Mouse (Mus musculus) heart, adult 2 months (tissue): ENCODE measurements around the gene Pcsk6. TPM values are rescaled to one million over a fixed set of nuclear protein-coding genes. Genes with fewer than 3 reads are reported as not detected.
"Not testable (repeated sequence)": the region's sequence is repeated elsewhere in the genome, so short reads cannot be mapped to it uniquely, and the experiment has no call there.

Experiments used
- DNase-seq, 2 experiments: peaks; one replicate each; pipeline ENCODE4 v3.0.0; 2021
- H3K27ac ChIP-seq: fragments of 200-600 bp; 2 replicates; pipeline ENCODE4 v1.8.1; 2022
- H3K27me3 ChIP-seq: fragments of 200-500 bp; 2 replicates; pipeline ENCODE4 v1.6.1; 2012; ENCODE audit warnings: mild to moderate bottlenecking, low read length, inconsistent platforms, mixed read lengths; ENCODE audit not compliant: control insufficient read depth, insufficient read depth
- H3K36me3 ChIP-seq: fragments of 200-500 bp; 2 replicates; pipeline ENCODE4 v1.6.1; 2012; ENCODE audit warnings: low read length, inconsistent platforms; ENCODE audit not compliant: control insufficient read depth, insufficient read depth
- H3K4me1 ChIP-seq: fragments of 200-500 bp; 2 replicates; pipeline ENCODE4 v1.6.1; 2011; ENCODE audit warnings: low read length; ENCODE audit not compliant: control insufficient read depth, insufficient read depth
- H3K4me3 ChIP-seq: fragments of 200-600 bp; 2 replicates; pipeline ENCODE4 v1.8.1; 2022
- H3K79me2 ChIP-seq: fragments of 200-500 bp; replicated peaks from 2 replicates; pipeline ENCODE4 v1.6.1; 2012; ENCODE audit warnings: mild to moderate bottlenecking, inconsistent platforms, low read length, moderate library complexity, mixed read lengths; ENCODE audit not compliant: control insufficient read depth, insufficient read depth
- H3K9ac ChIP-seq: fragments of 200-500 bp; 2 replicates; pipeline ENCODE4 v1.6.1; 2012; ENCODE audit warnings: low read depth, mild to moderate bottlenecking, control low read depth, inconsistent platforms, low read length, mixed read lengths
- CTCF ChIP-seq: fragments of 200-600 bp; IDR thresholded peaks from 2 replicates; pipeline ENCODE4 v1.8.1; 2022; ENCODE audit warnings: antibody characterized with exemption, mild to moderate bottlenecking, moderate library complexity
- EP300 ChIP-seq: fragments of 200-500 bp; IDR thresholded peaks from 2 replicates; pipeline ENCODE4 v1.6.1; 2011; ENCODE audit warnings: low read depth, low read length, control low read depth; ENCODE audit not compliant: insufficient read depth
- POLR2A ChIP-seq: fragments of 200-500 bp; IDR thresholded peaks from 2 replicates; pipeline ENCODE4 v1.6.1; 2011; ENCODE audit warnings: mild to moderate bottlenecking, low read depth, low read length, control low read depth; ENCODE audit not compliant: insufficient read depth
- WGBS: fragments of 180-500 bp; shearing (Covaris S2); methylation state at CpG from one replicate; pipeline ENCODE4 v1.1.7; 2018; 5-methylcytosine and 5-hydroxymethylcytosine counted together
- intact Hi-C: fragments of 180-260 bp; cut with DNase I; formaldehyde crosslinking; loops from one replicate; pipeline ENCODE4 v1.15.1; 2025
- polyA plus RNA-seq: library from polyadenylated mRNA; depleted of rRNA; stranded (reverse); fragments of >200 nt; gene quantifications from 2 replicates; pipeline ENCODE4 v1.2.3, GENCODE M21; 2012
- total RNA-seq, 2 experiments: library from RNA; stranded (reverse); gene quantifications; 2 replicates each; pipeline ENCODE4 v1.2.3; 2021

Pcsk6 gene
- total and polyA plus RNA-seq, 3 experiments: 27.9 to 44.0 (median 36.0) TPM

DNA sequence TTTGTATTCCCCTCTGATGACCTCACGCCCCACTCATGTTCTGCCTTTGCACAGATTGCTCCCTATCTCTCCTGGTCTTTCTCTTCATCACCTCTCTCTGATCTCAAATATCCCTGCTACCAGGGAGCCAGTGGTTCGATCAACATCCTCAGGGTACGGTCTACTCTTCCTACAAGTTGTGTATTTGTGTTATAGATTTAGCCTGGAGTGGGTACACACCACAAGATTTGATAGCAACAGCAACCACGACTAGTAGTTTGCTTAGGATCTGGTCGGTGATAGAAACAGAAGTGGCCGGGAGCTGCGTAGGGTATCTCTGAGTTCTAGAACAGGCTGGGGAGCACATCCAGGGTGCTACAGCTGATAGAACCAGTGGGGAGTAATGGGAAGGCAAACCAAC lies 54.3 kb downstream of the Pcsk6 start:
- no peaks in the 10 kb centered on the region for H3K79me2 ChIP-seq
- H3K9ac ChIP-seq: no peak overlapping the region
- intact Hi-C loops: no loop called here
- H3K36me3 ChIP-seq: no peaks in the 10 kb centered on the region
- DNase-seq: no peak
- peak overlapping the region; percentile 30; the same call in 1 of the 2 replicates for H3K27ac ChIP-seq
- H3K4me3 ChIP-seq: no peak overlapping the region
- no peaks in the 10 kb centered on the region for H3K27me3 ChIP-seq
- H3K4me1 ChIP-seq: peaks cover 2% of the 10 kb centered on the region
- WGBS: 81% methylated on average over 7 of the region's 7 CpGs
- TF ChIP-seq EP300 (no peak), CTCF (no peak), POLR2A (no peak)

DNA sequence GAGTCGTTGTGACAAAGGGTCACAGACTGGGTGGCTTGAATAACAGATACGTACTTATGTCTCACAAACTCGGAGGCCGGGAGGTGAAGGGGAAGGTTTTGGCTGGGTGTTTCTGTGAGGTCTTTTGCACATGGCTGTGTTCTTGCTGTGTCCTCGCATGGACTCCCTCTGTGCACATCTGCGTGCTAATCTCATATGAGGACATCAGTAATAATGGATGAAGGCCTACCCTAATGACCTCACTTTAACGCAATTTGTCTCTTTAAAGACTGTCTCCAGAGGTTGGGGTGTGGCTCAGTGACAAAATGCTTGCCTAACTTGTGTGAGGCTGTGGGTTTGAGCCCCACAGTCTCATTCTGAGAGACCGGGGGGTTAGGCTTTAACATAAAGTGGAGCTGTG lies 55.0 kb downstream of the Pcsk6 start:
- Histone ChIP-seq H3K36me3 (no peaks in the 10 kb centered on the region), H3K27ac (no peak overlapping the region), H3K4me1 (peaks cover 2% of the 10 kb centered on the region), H3K9ac (no peak overlapping the region), H3K27me3 (no peaks in the 10 kb centered on the region), H3K4me3 (no peak overlapping the region), H3K79me2 (no peaks in the 10 kb centered on the region)
- intact Hi-C loops: no loop called here
- TF ChIP-seq POLR2A (no peak), EP300 (no peak), CTCF (no peak)
- 71% methylated on average over 8 of the region's 8 CpGs for WGBS
- peak in 1 of 2 experiments; percentile 24 for DNase-seq

DNA sequence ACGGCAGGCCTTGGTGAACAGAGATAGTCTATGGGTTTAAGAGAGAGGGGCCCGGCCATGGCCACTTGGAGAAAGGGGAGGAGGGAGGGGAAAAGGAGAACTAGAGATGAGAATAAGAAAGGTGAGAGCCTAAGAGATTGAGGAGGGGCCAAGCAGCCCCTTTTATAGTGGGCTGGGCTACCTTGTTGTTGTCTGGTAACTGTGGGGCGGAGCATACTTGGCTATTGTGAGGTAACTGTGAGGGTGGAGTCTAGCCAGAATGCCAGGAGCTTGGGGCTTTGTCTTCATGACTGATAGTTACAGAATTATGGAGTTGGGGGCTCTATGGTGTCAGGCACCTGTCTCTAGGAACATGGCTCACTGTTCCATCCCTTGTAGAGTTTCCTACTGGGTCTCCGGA lies 56.9 kb downstream of the Pcsk6 start:
- H3K79me2 ChIP-seq: no peaks in the 10 kb centered on the region
- H3K9ac ChIP-seq: no peak overlapping the region
- H3K4me1 ChIP-seq: peaks cover 2% of the 10 kb centered on the region
- TF ChIP-seq CTCF (no peak), EP300 (no peak), POLR2A (no peak)
- no peak overlapping the region for H3K4me3 ChIP-seq
- no peak for DNase-seq
- H3K27ac ChIP-seq: no peak overlapping the region
- intact Hi-C loops: no loop called here
- no peaks in the 10 kb centered on the region for H3K36me3 ChIP-seq
- 89% methylated on average over 4 of the region's 4 CpGs for WGBS
- no peaks in the 10 kb centered on the region for H3K27me3 ChIP-seq

GRCm38 (mm10) chr7:65929398-65929797 lies 67.9 kb downstream of the Pcsk6 start:
- intact Hi-C loops: no loop called here
- no peaks in the 10 kb centered on the region for H3K36me3 ChIP-seq
- no peak for DNase-seq
- no peaks in the 10 kb centered on the region for H3K79me2 ChIP-seq
- H3K4me3 ChIP-seq: no peak overlapping the region
- H3K27ac ChIP-seq: no peak overlapping the region
- H3K9ac ChIP-seq: no peak overlapping the region
- no peaks in the 10 kb centered on the region for H3K27me3 ChIP-seq
- 41% methylated on average over 5 of the region's 5 CpGs for WGBS
- H3K4me1 ChIP-seq: no peaks in the 10 kb centered on the region
- TF ChIP-seq CTCF: no peak
- TF ChIP-seq EP300: no peak
- TF ChIP-seq POLR2A: no peak

DNA sequence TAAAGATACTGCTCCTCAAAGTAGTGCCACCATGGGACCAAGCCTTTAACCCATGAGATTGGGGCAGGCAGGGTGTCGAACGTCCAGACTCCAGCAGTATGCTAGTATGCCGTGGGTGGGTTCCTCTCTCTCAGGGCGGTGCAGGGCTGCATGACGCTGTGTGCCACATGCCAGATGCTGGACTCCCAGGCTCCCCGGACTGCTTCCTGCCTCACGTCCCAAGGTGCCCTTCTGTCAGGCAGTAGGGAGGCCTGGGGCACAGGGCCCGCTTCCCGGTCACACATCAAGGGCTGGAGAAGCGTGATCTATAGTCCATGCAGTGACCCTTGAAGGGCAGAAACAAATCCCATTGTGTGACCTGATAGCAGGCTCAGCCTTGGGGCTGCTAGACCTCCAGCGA lies 68.9 kb downstream of the Pcsk6 start:
- Histone ChIP-seq H3K79me2 (no peaks in the 10 kb centered on the region), H3K4me1 (no peaks in the 10 kb centered on the region), H3K36me3 (no peaks in the 10 kb centered on the region), H3K27ac (no peak overlapping the region), H3K9ac (no peak overlapping the region), H3K27me3 (no peaks in the 10 kb centered on the region), H3K4me3 (no peak overlapping the region)
- TF ChIP-seq EP300: no peak
- TF ChIP-seq CTCF: no peak
- TF ChIP-seq POLR2A: no peak
- intact Hi-C loops: loop anchor here (10.0 kb wide), 1 partner anchor 156 kb away; no protein-coding TSS in a partner anchor
- 41% methylated on average over 11 of the region's 11 CpGs for WGBS
- DNase-seq: no peak

DNA sequence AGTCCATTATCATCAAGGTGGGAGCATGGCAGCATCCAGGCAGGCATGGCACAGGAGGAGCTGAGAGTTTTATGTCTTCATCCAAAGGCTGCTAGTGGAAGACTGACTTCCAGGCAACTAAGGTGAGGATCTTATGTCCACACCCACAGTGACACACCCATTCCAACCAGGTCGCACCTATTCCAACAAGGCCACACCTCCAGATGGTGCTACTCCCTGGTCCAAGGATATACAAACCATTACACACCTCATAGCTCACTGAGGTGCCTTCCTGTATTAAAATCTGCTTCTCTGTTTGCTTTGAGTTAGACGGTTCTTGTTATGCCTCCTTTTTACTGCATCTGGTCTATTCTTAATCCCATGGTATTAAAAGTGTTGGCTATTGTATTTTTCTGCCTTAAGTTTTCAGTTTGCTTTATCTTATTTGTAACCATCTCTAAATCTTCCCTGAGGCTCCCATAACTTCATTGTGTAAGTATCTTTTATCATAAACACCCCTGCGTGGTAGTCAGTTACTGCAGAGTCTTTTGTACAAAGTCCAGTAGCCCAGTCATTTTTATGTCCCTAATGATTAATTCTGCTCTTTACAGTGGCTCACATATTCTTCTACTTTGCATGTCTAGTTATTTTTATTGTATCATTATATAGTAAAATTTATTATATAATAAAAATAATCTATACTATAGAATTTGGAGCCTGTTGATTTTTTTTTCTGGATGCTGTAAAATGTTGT lies 72.9 kb downstream of the Pcsk6 start:
- not testable (repeated sequence) for H3K27ac ChIP-seq, DNase-seq, H3K27me3 ChIP-seq, H3K36me3 ChIP-seq, H3K79me2 ChIP-seq, H3K4me1 ChIP-seq, H3K4me3 ChIP-seq, H3K9ac ChIP-seq
- 79% methylated on average over 3 of the region's 3 CpGs for WGBS
- intact Hi-C loops: loop anchor here (10.0 kb wide), 1 partner anchor 160 kb away; no protein-coding TSS in a partner anchor

DNA sequence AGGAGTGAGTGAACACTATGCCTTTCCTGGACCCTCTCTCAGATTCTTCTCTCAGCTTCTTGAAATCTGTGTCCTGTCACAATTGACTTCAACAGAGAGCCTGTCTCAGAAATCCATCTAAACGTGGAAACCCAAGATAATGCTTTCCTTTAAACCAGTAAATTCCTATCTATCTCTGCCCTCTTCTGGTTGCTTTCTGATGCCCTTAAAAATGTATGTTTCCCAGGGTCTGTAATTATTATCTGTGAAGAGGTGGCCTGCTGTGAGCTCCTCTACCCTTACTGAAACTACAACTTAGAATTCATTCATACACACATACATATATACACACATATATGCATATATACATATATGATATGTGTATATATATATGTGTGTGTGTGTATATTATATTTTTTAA lies 73.7 kb downstream of the Pcsk6 start:
- H3K4me1 ChIP-seq: no peaks in the 10 kb centered on the region
- no peak overlapping the region for H3K27ac ChIP-seq
- H3K9ac ChIP-seq: no peak overlapping the region
- WGBS: 10% methylated on average over 1 of the region's 1 CpGs
- peak; percentile 55 for TF ChIP-seq CTCF
- no peak for TF ChIP-seq EP300
- TF ChIP-seq POLR2A: no peak
- no peaks in the 10 kb centered on the region for H3K36me3 ChIP-seq
- H3K27me3 ChIP-seq: no peaks in the 10 kb centered on the region
- intact Hi-C loops: loop anchor here (1.0 to 10.0 kb wide), 2 partner anchors 160 to 231 kb away; no protein-coding TSS in a partner anchor
- no peak overlapping the region for H3K4me3 ChIP-seq
- H3K79me2 ChIP-seq: no peaks in the 10 kb centered on the region
- DNase-seq: no peak
